Mouse (Mus musculus): ENCODE measurements around the gene Ankrd26.

The Ankrd26 gene

GRCm38 (mm10) chr6:118477875-118478785 lies 83.9 kb downstream of the Ankrd26 start:
- no peak for DNase-seq

GRCm38 (mm10) chr6:118462069-118462705 lies 99.8 kb downstream of the Ankrd26 start:
- DNase-seq, result no peak

- no peak for DNase-seq
Observed at GRCm38 (mm10) chr6:118457726-118458125, 104.3 kb downstream of the Ankrd26 start.

- DNase-seq, result peak; percentile 93
Observed at GRCm38 (mm10) chr6:118455042-118455631, 106.9 kb downstream of the Ankrd26 start, which contains the start of gene Zfp248. TSS of gene Zfp248 (minus strand) at chr6:118455528.

GRCm38 (mm10) chr6:118454452-118454851 lies 107.6 kb downstream of the Ankrd26 start:
- peak; percentile 22 for DNase-seq
